Mouse (Mus musculus) MEL (cell line): Measurements from ENCODE around the gene Tcap. TPM values are rescaled to one million over a fixed set of nuclear protein-coding genes. Genes with fewer than 3 reads are reported as not detected.

Experiments used
- DNase-seq: peaks from one replicate; pipeline ENCODE4 v3.0.0; 2011; ENCODE audit warnings: low read depth, low spot score
- H3K27ac ChIP-seq: 2 replicates; pipeline ENCODE4 v1.5.1; 2012; ENCODE audit warnings: low read depth, mild to moderate bottlenecking, control low read depth, low read length, moderate library complexity; ENCODE audit not compliant: control insufficient read depth
- H3K27me3 ChIP-seq, 2 experiments: fragments of 150-350 bp in 1 of 2; sonication (generic) in 1 of 2; 2 replicates each; pipeline ENCODE4 v1.6.1; 2012; ENCODE audit warnings: low read length in 2 of 2, mild to moderate bottlenecking in 2 of 2, improper control_type of control experiment in 1 of 2, moderate library complexity in 1 of 2; ENCODE audit not compliant: insufficient read depth in 2 of 2, control insufficient read depth in 1 of 2
- H3K36me3 ChIP-seq, 2 experiments: 2 replicates each; pipeline ENCODE4 v1.6.1; 2012 to 2014; ENCODE audit warnings: low read length in 2 of 2, improper control_type of control experiment in 1 of 2, inconsistent platforms in 1 of 2, mild to moderate bottlenecking in 1 of 2; ENCODE audit not compliant: insufficient read depth in 2 of 2, control insufficient read depth in 1 of 2
- H3K4me1 ChIP-seq, 2 experiments: fragments of 150-350 bp in 1 of 2; sonication (generic) in 1 of 2; 2 replicates each; pipeline ENCODE4 v1.6.1; 2012; ENCODE audit warnings: low read length in 2 of 2, improper control_type of control experiment in 1 of 2, mild to moderate bottlenecking in 1 of 2; ENCODE audit not compliant: insufficient read depth in 2 of 2, control insufficient read depth in 1 of 2
- H3K4me3 ChIP-seq, 2 experiments: fragments of 150-350 bp in 1 of 2; sonication (generic) in 1 of 2; 2 replicates each; pipeline ENCODE4 v1.5.1; 2012; ENCODE audit warnings: low read depth in 2 of 2, low read length in 2 of 2, mild to moderate bottlenecking in 2 of 2, moderate library complexity in 2 of 2, control low read depth in 1 of 2, improper control_type of control experiment in 1 of 2; ENCODE audit not compliant: control insufficient read depth in 1 of 2, insufficient read depth in 1 of 2
- H3K79me2 ChIP-seq: 2 replicates; pipeline ENCODE4 v1.6.1; 2012; ENCODE audit warnings: mild to moderate bottlenecking, low read length, moderate library complexity; ENCODE audit not compliant: control insufficient read depth, poor library complexity, insufficient read depth
- H3K9ac ChIP-seq: 2 replicates; pipeline ENCODE4 v1.6.1; 2012; ENCODE audit warnings: low read depth, mild to moderate bottlenecking, control low read depth, low read length, moderate library complexity; ENCODE audit not compliant: control insufficient read depth, poor library complexity, severe bottlenecking
- H3K9me3 ChIP-seq: fragments of 150-350 bp; sonication (generic); replicated peaks from 2 replicates; pipeline ENCODE4 v1.6.1; 2012; ENCODE audit warnings: mild to moderate bottlenecking, low read length, improper control_type of control experiment, moderate library complexity; ENCODE audit not compliant: insufficient read depth
- E2F4 ChIP-seq: IDR thresholded peaks from 2 replicates; pipeline ENCODE4 v1.6.1; 2011; ENCODE audit warnings: low read depth, low read length, improper control_type of control experiment, borderline replicate concordance
- EP300 ChIP-seq, 2 experiments: IDR thresholded peaks; 2 replicates each; pipeline ENCODE4 v1.6.1; 2011; ENCODE audit warnings: improper control_type of control experiment in 2 of 2, low read length in 2 of 2, low read depth in 1 of 2, mild to moderate bottlenecking in 1 of 2
- ETS1 ChIP-seq: IDR thresholded peaks from 2 replicates; pipeline ENCODE4 v1.6.1; 2012; ENCODE audit warnings: low read depth, mild to moderate bottlenecking, inconsistent platforms, low read length, improper control_type of control experiment, moderate library complexity
- GABPA ChIP-seq: IDR thresholded peaks from 2 replicates; pipeline ENCODE4 v1.6.1; 2012; ENCODE audit warnings: low read depth, mild to moderate bottlenecking, inconsistent platforms, low read length, improper control_type of control experiment, moderate library complexity
- HCFC1 ChIP-seq: IDR thresholded peaks from 2 replicates; pipeline ENCODE4 v1.6.1; 2012; ENCODE audit warnings: low read depth, mild to moderate bottlenecking, inconsistent platforms, low read length, improper control_type of control experiment, moderate library complexity
- KAT2A ChIP-seq: conservative IDR thresholded peaks from 2 replicates; pipeline ENCODE4 v1.6.1; 2012; ENCODE audit warnings: low read depth, low read length, improper control_type of control experiment, inconsistent platforms
- MXI1 ChIP-seq: IDR thresholded peaks from 2 replicates; pipeline ENCODE4 v1.6.1; 2011; ENCODE audit warnings: mild to moderate bottlenecking, low read depth, low read length, improper control_type of control experiment
- NELFE ChIP-seq: IDR thresholded peaks from 2 replicates; pipeline ENCODE4 v1.6.1; 2011; ENCODE audit warnings: low read depth, low read length, improper control_type of control experiment
- TCF12 ChIP-seq: IDR thresholded peaks from 2 replicates; pipeline ENCODE4 v1.6.1; 2014; ENCODE audit warnings: low read depth, mild to moderate bottlenecking, inconsistent platforms, low read length, improper control_type of control experiment, moderate library complexity
- UBTF ChIP-seq: IDR thresholded peaks from 2 replicates; pipeline ENCODE4 v1.6.1; 2012; ENCODE audit warnings: low read depth, mild to moderate bottlenecking, inconsistent platforms, low read length, improper control_type of control experiment, moderate library complexity, borderline replicate concordance; ENCODE audit not compliant: insufficient read depth
- ZC3H11A ChIP-seq: IDR thresholded peaks from 2 replicates; pipeline ENCODE4 v1.6.1; 2012; ENCODE audit warnings: low read depth, mild to moderate bottlenecking, inconsistent platforms, low read length, improper control_type of control experiment
- ZKSCAN1 ChIP-seq: IDR thresholded peaks from 2 replicates; pipeline ENCODE4 v1.6.1; 2012; ENCODE audit warnings: low read depth, mild to moderate bottlenecking, inconsistent platforms, low read length, improper control_type of control experiment, moderate library complexity
- ZMIZ1 ChIP-seq: IDR thresholded peaks from 2 replicates; pipeline ENCODE4 v1.6.1; 2012; ENCODE audit warnings: low read depth, mild to moderate bottlenecking, inconsistent platforms, low read length, improper control_type of control experiment, moderate library complexity
- ZNF384 ChIP-seq: IDR thresholded peaks from 2 replicates; pipeline ENCODE4 v1.6.1; 2012; ENCODE audit warnings: low read depth, mild to moderate bottlenecking, inconsistent platforms, low read length, improper control_type of control experiment
- polyA plus RNA-seq, 2 experiments: library from polyadenylated mRNA; stranded (reverse) in 1 of 2; unstranded in 1 of 2; fragments of >175 nt in 1 of 2; fragments of >200 nt in 1 of 2; gene quantifications; 2 replicates each; pipeline versions ENCODE4 v1.2.1 to v1.2.4; 2012; ENCODE audit warnings: low replicate concordance in 2 of 2, low read depth in 1 of 2; ENCODE audit not compliant: insufficient read length in 2 of 2, insufficient read depth in 1 of 2, missing spikeins in 1 of 2
- total RNA-seq: library from RNA; depleted of rRNA; stranded (reverse); fragments of 300-350 nt; gene quantifications from 2 replicates; pipeline ENCODE4 v1.2.3, GENCODE M21; 2012; rRNA removed

Gene Tcap
- total and polyA plus RNA-seq, 3 experiments: 0.07 TPM; not detected in 2

- no peaks in the 10 kb centered on the region for H3K79me2 ChIP-seq
- no peak overlapping the region for H3K9ac ChIP-seq
- H3K4me3 ChIP-seq: no peak overlapping the region
- H3K27me3 ChIP-seq: peaks cover 13 to 16% of the 10 kb centered on the region in 2 experiments
- no peaks in the 10 kb centered on the region for H3K36me3 ChIP-seq
- H3K4me1 ChIP-seq: no peaks in the 10 kb centered on the region
- H3K9me3 ChIP-seq: no peaks in the 10 kb centered on the region
- no peak overlapping the region for H3K27ac ChIP-seq
- no peak for DNase-seq
- TF ChIP-seq KAT2A (no peak), TCF12 (no peak), ETS1 (no peak), GABPA (no peak), ZMIZ1 (no peak), UBTF (no peak), ZKSCAN1 (no peak), MXI1 (no peak), E2F4 (no peak), ZNF384 (no peak)
Observed at GRCm38 (mm10) chr11:98428436-98428835, 44.8 kb downstream of the Tcap start.

- TF ChIP-seq EP300 (IDR thresholded peaks at IDR 0.05; ENCODE audit: low read depth in 1 of 2, low read length in 2 of 2): no peak
- TF ChIP-seq HCFC1: peak; percentile 65
- TF ChIP-seq ZC3H11A: no peak
- no peak for TF ChIP-seq NELFE
- TF ChIP-seq, all 39 proteins: peak for 1
- no peak overlapping the region for H3K4me3 ChIP-seq
- peaks cover under 1 to 8% of the 10 kb centered on the region in 2 experiments; a peak in 3 of 4 replicates for H3K27me3 ChIP-seq
- H3K79me2 ChIP-seq: no peaks in the 10 kb centered on the region
- no peaks in the 10 kb centered on the region for H3K4me1 ChIP-seq
- no peak overlapping the region for H3K27ac ChIP-seq
- no peaks in the 10 kb centered on the region for H3K36me3 ChIP-seq
- DNase-seq: no peak
- no peak overlapping the region for H3K9ac ChIP-seq
- H3K9me3 ChIP-seq: no peaks in the 10 kb centered on the region
Observed at GRCm38 (mm10) chr11:98431743-98432502, 48.3 kb downstream of the Tcap start.

Other genes with a start within 250 kb of the Tcap start
- 4.4 and 6.0 TPM in 2 replicates for gene Fbxl20, start 233.4 kb upstream of the Tcap start, total RNA-seq
- 1 to 10 TPM in 1 of 2 experiments, not detected in 1; 10.0 TPM for gene Fbxl20, start 233.4 kb upstream of the Tcap start, polyA plus RNA-seq
- gene Med1, start 190.5 kb upstream of the Tcap start, total RNA-seq: 39.9 and 43.6 TPM in 2 replicates
- gene Med1, start 190.5 kb upstream of the Tcap start, polyA plus RNA-seq: 100 to 1,000 TPM in 1 of 2 experiments, 10 to 100 TPM in 1; 58.6 to 122 TPM
- gene Cdk12, start 180.8 kb upstream of the Tcap start, total RNA-seq: 34.3 and 35.2 TPM in 2 replicates
- gene Cdk12, start 180.8 kb upstream of the Tcap start, polyA plus RNA-seq: 10 to 100 TPM; 34.6 to 45.5 TPM
- not detected in 2 replicates for gene Neurod2, start 54.2 kb upstream of the Tcap start, total RNA-seq
- gene Neurod2, start 54.2 kb upstream of the Tcap start, polyA plus RNA-seq: not detected
- 25.4 and 35.2 TPM in 2 replicates for gene Ppp1r1b, start 35.4 kb upstream of the Tcap start, total RNA-seq
- 100 to 1,000 TPM in 1 of 2 experiments, not detected in 1; 114 TPM for gene Ppp1r1b, start 35.4 kb upstream of the Tcap start, polyA plus RNA-seq
- 61.7 and 62.5 TPM in 2 replicates for gene Stard3, start 25.4 kb upstream of the Tcap start, total RNA-seq
- gene Stard3, start 25.4 kb upstream of the Tcap start, polyA plus RNA-seq: 10 to 100 TPM in 1 of 2 experiments, not detected in 1; 53.0 TPM
- not detected in 2 replicates for gene Pnmt, start 2.6 kb downstream of the Tcap start, total RNA-seq
- gene Pnmt, start 2.6 kb downstream of the Tcap start, polyA plus RNA-seq: not detected
- gene Pgap3, start 16.7 kb downstream of the Tcap start, total RNA-seq: 5.9 and 7.4 TPM in 2 replicates
- 1 to 10 TPM in 1 of 2 experiments, not detected in 1; 8.4 TPM for gene Pgap3, start 16.7 kb downstream of the Tcap start, polyA plus RNA-seq
- not detected in 2 replicates for gene Erbb2, start 28.7 kb downstream of the Tcap start, total RNA-seq
- gene Erbb2, start 28.7 kb downstream of the Tcap start, polyA plus RNA-seq: not detected
- gene Mien1, start 55.2 kb downstream of the Tcap start, total RNA-seq: 74.0 and 93.2 TPM in 2 replicates
- 10 to 100 TPM in 1 of 2 experiments, not detected in 1; 71.6 TPM for gene Mien1, start 55.2 kb downstream of the Tcap start, polyA plus RNA-seq
- gene Grb7, start 62.6 kb downstream of the Tcap start, total RNA-seq: not detected in 2 replicates
- under 1 TPM in 1 of 2 experiments, not detected in 1; 0.21 TPM for gene Grb7, start 62.6 kb downstream of the Tcap start, polyA plus RNA-seq
- gene Ikzf3, start 162.2 kb downstream of the Tcap start, total RNA-seq: 0.12 TPM in 1 of 2 replicates, not detected in the other
- gene Ikzf3, start 162.2 kb downstream of the Tcap start, polyA plus RNA-seq: not detected
- 0.12 and 0.42 TPM in 2 replicates for gene Zpbp2, start 167.3 kb downstream of the Tcap start, total RNA-seq
- gene Zpbp2, start 167.3 kb downstream of the Tcap start, polyA plus RNA-seq: under 1 TPM in 1 of 2 experiments, not detected in 1; 0.58 TPM
- gene Ormdl3, start 203.6 kb downstream of the Tcap start, total RNA-seq: 60.3 and 93.7 TPM in 2 replicates
- 10 to 100 TPM in 1 of 2 experiments, not detected in 1; 52.7 TPM for gene Ormdl3, start 203.6 kb downstream of the Tcap start, polyA plus RNA-seq
- gene Lrrc3c, start 214.5 kb downstream of the Tcap start, total RNA-seq: not detected in 2 replicates
- not detected for gene Lrrc3c, start 214.5 kb downstream of the Tcap start, polyA plus RNA-seq
- gene Gm12355, start 241.8 kb downstream of the Tcap start, total RNA-seq: 2.1 and 3.4 TPM in 2 replicates
- gene Gm12355, start 241.8 kb downstream of the Tcap start, polyA plus RNA-seq: under 1 TPM in 1 of 2 experiments, not detected in 1; 0.58 TPM
- not detected in 2 replicates for gene Gsdma3, start 242.5 kb downstream of the Tcap start, total RNA-seq
- not detected for gene Gsdma3, start 242.5 kb downstream of the Tcap start, polyA plus RNA-seq